Mouse (Mus musculus) liver, embryonic 15.5 days (tissue): Measurements from ENCODE around the gene Rtl3. TPM values are rescaled to one million over a fixed set of nuclear protein-coding genes. Genes with fewer than 3 reads are reported as not detected.

ENCODE experiments used
- ATAC-seq: fragments of 200-750 bp; cut with Nextera tagmentation; 2 replicates; pipeline ENCODE4 v1.8.0; 2017; ENCODE audit warnings: moderate number of reproducible peaks, mild to moderate bottlenecking, moderate library complexity; ENCODE audit not compliant: insufficient read depth
- H3K27ac ChIP-seq: fragments of 300-500 bp; sonication (generic); replicated peaks from 2 replicates; pipeline ENCODE4 v1.5.1; 2015; ENCODE audit warnings: mild to moderate bottlenecking, inconsistent platforms
- H3K27me3 ChIP-seq: fragments of 300-500 bp; sonication (generic); 2 replicates; pipeline ENCODE4 v1.6.1; 2015; ENCODE audit warnings: mild to moderate bottlenecking, inconsistent platforms
- H3K36me3 ChIP-seq: fragments of 300-500 bp; sonication (generic); replicated peaks from 2 replicates; pipeline ENCODE4 v1.6.1; 2015; ENCODE audit warnings: moderate library complexity, mild to moderate bottlenecking, inconsistent platforms
- H3K4me1 ChIP-seq: fragments of 300-500 bp; sonication (generic); replicated peaks from 2 replicates; pipeline ENCODE4 v1.6.1; 2015; ENCODE audit warnings: inconsistent platforms
- H3K4me2 ChIP-seq: fragments of 300-500 bp; sonication (generic); 2 replicates; pipeline ENCODE4 v1.6.1; 2015; ENCODE audit warnings: moderate library complexity, mild to moderate bottlenecking, inconsistent platforms
- H3K4me3 ChIP-seq: fragments of 300-500 bp; sonication (generic); replicated peaks from 2 replicates; pipeline ENCODE4 v1.5.1; 2015; ENCODE audit warnings: mild to moderate bottlenecking, inconsistent platforms
- H3K9ac ChIP-seq: fragments of 300-500 bp; sonication (generic); 2 replicates; pipeline ENCODE4 v1.6.1; 2015; ENCODE audit warnings: moderate library complexity, mild to moderate bottlenecking, inconsistent platforms
- H3K9me3 ChIP-seq: fragments of 300-500 bp; sonication (generic); replicated peaks from 2 replicates; pipeline ENCODE4 v1.6.1; 2016; ENCODE audit warnings: inconsistent platforms
- WGBS: fragments of 180-500 bp; shearing (Covaris S2); methylation state at CpG from one replicate; pipeline ENCODE4 v1.1.7; 2015; ENCODE audit warnings: mixed read lengths; ENCODE audit not compliant: insufficient replicate concordance; 5-methylcytosine and 5-hydroxymethylcytosine counted together
- polyA plus RNA-seq: library from polyadenylated mRNA; unstranded; fragments of >200 nt; fragmentation: Nextera tagmentation; extraction: Ambion mirVana; gene quantifications from 2 replicates; pipeline ENCODE4 v1.2.1, GENCODE M21; 2015

Rtl3 gene
- 4.2 and 5.1 TPM in 2 replicates for polyA plus RNA-seq

DNA sequence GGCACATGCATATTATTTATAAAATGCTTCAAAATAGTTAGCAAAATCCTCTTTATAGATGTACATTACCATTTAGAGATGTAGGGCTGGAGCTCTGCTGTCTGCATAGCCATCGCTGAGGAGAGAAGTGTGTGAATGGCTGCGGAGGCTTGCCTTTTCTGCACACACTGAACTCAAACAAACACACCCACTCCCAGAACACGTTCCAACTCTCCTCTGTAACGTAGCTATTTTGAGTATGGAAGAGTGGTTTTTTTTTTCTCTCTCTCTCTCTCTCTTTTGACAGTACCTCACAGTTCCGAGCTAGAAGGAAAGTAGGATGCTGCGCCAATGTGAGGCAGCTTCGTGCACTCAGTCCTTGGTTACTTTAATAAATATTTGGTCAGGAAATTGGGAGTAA, at the start of gene Rtl3:
Gene Rtl3 (minus strand): TSS at position 236 of the 400 bp plus-strand sequence.
- Histone ChIP-seq H3K36me3 (no peaks in the 10 kb centered on the region), H3K27me3 (no peaks in the 10 kb centered on the region), H3K27ac (no peak within 1 kb of the TSS), H3K9me3 (no peaks in the 10 kb centered on the region), H3K9ac (no peak within 1 kb of the TSS), H3K4me3 (no peak within 1 kb of the TSS), H3K4me2 (no peak within 1 kb of the TSS), H3K4me1 (no peaks in the 10 kb centered on the region)
- WGBS, result 54% methylated on average over 7 of the region's 7 CpGs
- ATAC-seq, result no peak

DNA sequence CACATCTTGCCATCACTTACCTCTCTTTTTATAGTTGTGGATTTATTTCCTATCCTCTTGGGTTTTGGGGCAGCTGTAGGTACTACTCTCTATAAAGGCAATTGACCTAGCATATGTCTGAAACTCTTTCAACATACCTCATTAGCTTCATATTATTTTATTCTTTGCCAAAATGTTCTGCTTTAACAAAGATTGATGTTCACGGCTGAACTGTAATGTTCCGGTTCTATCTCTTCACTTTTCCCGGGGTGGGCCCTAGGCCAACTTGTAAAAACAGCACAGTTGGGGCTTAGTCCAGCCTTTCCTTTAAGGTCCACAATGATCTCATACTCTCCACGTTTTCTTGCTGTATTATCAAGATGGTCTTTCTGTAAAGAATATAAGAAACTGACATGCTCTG, 31.9 kb upstream of the Rtl3 start:
- H3K9me3 ChIP-seq, result no peaks in the 10 kb centered on the region
- no peak overlapping the region for H3K27ac ChIP-seq
- no peaks in the 10 kb centered on the region for H3K36me3 ChIP-seq
- H3K27me3 ChIP-seq, result no peaks in the 10 kb centered on the region
- no peaks in the 10 kb centered on the region for H3K4me1 ChIP-seq
- no peak for ATAC-seq
- no peak overlapping the region for H3K4me2 ChIP-seq
- WGBS, result 42% methylated on average over 4 of the region's 4 CpGs
- H3K9ac ChIP-seq, result no peak overlapping the region
- H3K4me3 ChIP-seq, result no peak overlapping the region

DNA sequence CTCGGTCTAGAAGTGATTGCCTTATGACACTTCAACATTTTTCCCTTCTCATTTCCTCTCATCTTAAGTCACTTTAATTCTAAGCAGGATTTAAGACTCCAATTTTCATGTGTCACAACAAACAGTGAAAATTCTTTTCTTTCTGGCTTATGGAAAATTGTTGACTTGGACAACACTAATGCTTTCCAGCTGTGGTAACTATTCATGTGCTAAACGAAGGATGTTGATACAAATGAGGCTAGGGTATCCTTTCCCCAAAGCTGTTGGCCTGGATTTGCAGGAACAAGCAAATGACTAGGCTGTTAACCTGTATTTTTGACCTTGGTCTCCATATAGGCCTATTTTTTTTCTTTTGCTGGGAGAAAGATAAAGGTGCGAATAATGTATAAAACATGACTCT, 31.4 kb upstream of the Rtl3 start:
- no peaks in the 10 kb centered on the region for H3K36me3 ChIP-seq
- WGBS, result 27% methylated on average over 3 of the region's 3 CpGs
- no peak overlapping the region for H3K27ac ChIP-seq
- no peaks in the 10 kb centered on the region for H3K4me1 ChIP-seq
- ATAC-seq, result no peak
- H3K27me3 ChIP-seq, result no peaks in the 10 kb centered on the region
- H3K9ac ChIP-seq, result no peak overlapping the region
- no peak overlapping the region for H3K4me3 ChIP-seq
- no peak overlapping the region for H3K4me2 ChIP-seq
- H3K9me3 ChIP-seq, result no peaks in the 10 kb centered on the region

DNA sequence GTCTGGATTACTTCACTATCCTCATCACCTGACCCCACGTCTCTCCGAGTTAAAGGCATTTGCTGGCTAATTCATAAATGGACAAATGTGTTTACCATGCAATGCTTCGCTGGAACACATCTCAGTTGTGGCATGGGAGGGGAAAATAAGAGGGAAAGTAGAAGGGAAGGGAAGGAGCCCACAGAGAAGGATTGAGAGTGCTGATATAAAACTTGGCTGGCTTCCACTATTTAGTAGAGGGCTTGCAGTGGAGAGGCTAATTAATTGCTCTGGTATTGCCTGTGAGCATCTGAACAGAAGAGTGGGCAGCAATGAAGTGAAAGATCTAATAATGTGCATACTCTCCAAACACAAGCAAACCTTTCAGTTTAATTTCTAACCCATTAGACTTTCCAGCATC, 31.0 kb upstream of the Rtl3 start:
- Histone ChIP-seq H3K9ac (no peak overlapping the region), H3K27ac (no peak overlapping the region), H3K27me3 (no peaks in the 10 kb centered on the region), H3K36me3 (no peaks in the 10 kb centered on the region), H3K4me2 (no peak overlapping the region), H3K4me3 (no peak overlapping the region), H3K9me3 (no peaks in the 10 kb centered on the region), H3K4me1 (no peaks in the 10 kb centered on the region)
- no peak for ATAC-seq
- WGBS, result 47% methylated on average over 3 of the region's 3 CpGs

DNA sequence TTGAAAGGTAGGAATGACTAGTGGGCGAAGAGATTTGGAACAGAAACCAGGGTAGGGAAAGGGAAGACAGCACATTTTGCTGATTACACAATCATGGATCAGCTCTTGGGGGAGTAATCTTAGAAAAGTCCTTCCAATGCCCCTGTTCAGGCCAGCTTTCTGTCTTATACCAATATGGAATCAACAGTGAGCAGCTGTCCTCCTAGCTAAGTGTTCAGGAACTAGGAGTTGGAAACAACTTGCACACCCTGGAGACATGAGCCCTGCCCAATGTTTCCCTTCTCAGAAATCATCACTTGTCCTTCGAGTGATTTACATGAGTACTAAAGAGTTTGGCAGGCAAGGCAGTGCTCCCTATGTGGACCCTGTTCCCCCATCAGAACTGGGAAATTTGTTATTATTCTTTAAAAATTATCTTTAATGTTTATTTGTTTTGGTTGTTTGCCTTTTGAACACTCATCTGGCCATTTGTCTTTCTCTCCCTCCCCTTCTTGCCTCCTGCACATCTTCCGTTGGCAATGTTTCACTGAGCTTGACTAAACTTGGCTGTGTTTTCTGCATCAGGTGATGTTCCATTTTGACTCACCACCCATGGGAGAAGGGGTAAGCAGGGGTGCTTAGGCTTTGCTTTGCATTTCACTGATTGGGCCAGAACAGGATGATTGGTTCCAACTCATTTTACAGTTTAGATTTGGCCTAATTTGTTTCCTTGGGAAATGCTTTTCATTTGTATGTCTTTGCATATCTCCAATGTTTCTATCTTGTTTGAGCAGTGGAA, 13.3 kb upstream of the Rtl3 start:
- Histone ChIP-seq H3K4me3 (no peak overlapping the region), H3K27ac (no peak overlapping the region), H3K4me1 (no peaks in the 10 kb centered on the region), H3K9me3 (no peaks in the 10 kb centered on the region), H3K36me3 (no peaks in the 10 kb centered on the region), H3K9ac (no peak overlapping the region), H3K27me3 (no peaks in the 10 kb centered on the region), H3K4me2 (no peak overlapping the region)
- ATAC-seq, result no peak
- 46% methylated on average over 3 of the region's 3 CpGs for WGBS

DNA sequence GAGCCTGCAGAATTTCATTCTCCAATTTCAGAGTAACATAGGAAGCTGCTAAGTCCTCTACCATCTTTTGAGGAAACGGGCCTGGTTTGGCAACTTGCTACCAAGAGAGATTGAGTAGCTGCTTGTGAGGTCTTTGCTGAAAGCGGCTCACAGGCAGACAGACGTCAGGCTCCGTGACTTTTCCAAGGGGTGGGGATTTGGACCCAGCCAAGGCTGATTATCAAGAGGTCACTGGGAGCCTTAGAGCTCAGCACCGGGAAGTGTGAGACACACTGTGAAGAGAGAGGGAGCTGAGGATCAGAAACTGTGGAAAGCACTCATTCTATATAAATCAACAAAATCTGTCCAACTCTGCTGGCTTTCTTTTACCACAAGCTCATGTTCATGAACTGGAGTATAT, 853 bp downstream of the Rtl3 start:
- H3K9me3 ChIP-seq, result no peaks in the 10 kb centered on the region
- no peak overlapping the region for H3K4me2 ChIP-seq
- H3K9ac ChIP-seq, result no peak overlapping the region
- H3K27ac ChIP-seq, result no peak overlapping the region
- no peak for ATAC-seq
- no peaks in the 10 kb centered on the region for H3K4me1 ChIP-seq
- H3K4me3 ChIP-seq, result no peak overlapping the region
- no peaks in the 10 kb centered on the region for H3K36me3 ChIP-seq
- no peaks in the 10 kb centered on the region for H3K27me3 ChIP-seq
- 56% methylated on average over 5 of the region's 5 CpGs for WGBS

DNA sequence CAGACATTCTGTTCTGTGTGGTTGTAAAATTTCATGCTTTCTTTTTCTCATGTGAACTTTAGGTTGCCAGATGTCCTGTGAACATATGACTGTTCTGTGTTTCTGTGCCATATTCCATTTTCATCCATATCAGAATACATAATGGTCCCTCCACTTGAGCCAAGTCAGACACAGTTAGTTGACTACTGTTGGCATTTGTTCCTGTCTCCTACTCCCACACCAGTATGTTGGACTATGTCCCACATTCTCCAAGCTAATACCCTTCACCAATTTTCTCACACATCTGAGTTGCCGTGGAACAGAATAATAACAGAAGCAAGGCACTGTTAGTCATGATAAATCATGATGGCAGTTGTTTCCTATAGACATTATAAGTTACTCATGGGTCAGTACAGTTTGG, 9.9 kb downstream of the Rtl3 start:
- 65% methylated on average over 1 of the region's 1 CpGs for WGBS
- H3K27me3 ChIP-seq, result no peaks in the 10 kb centered on the region

DNA sequence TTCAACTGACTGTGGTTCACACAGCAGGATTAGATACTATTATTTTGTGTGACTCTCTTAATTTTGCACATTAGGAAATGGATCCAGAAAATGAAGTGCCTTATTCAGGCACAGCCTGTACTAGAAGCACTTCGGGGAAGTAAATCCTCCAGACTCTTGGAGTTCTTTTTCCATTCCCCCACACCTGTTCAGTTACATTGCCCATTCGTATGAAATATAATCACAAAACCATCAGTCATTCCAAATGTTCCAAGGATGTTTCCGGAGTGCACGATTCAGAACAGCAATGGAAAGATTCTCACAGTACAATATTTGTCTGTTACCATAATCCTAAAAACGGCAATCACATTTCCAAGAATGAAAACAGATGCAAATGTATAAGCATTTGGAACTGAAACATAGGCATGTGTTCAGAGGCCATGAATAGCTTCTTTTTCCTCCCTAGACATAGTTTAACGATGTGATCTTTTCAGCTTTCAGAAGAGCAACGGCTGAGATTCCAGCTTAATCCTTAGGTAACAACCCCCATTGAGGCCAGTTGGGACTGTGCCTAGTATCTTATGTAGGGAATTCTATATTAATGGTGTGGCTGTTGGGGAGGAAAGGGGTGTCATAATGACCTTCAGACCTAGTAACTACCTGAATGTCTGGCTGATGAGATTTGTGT, 30.8 kb downstream of the Rtl3 start:
- H3K4me3 ChIP-seq, result no peak overlapping the region
- H3K36me3 ChIP-seq, result no peaks in the 10 kb centered on the region
- H3K9ac ChIP-seq, result no peak overlapping the region
- H3K4me1 ChIP-seq, result no peaks in the 10 kb centered on the region
- H3K27ac ChIP-seq, result no peak overlapping the region
- no peaks in the 10 kb centered on the region for H3K9me3 ChIP-seq
- H3K4me2 ChIP-seq, result no peak overlapping the region
- 66% methylated on average over 7 of the region's 7 CpGs for WGBS
- no peak for ATAC-seq
- H3K27me3 ChIP-seq, result no peaks in the 10 kb centered on the region

More for the DNA sequence above, 9.9 kb downstream of the Rtl3 start:
- H3K9me3 ChIP-seq, result no peaks in the 10 kb centered on the region
- no peak overlapping the region for H3K4me3 ChIP-seq
- ATAC-seq, result no peak
- no peaks in the 10 kb centered on the region for H3K4me1 ChIP-seq
- no peak overlapping the region for H3K27ac ChIP-seq
- H3K4me2 ChIP-seq, result no peak overlapping the region
- H3K9ac ChIP-seq, result no peak overlapping the region
- H3K36me3 ChIP-seq, result no peaks in the 10 kb centered on the region

DNA sequence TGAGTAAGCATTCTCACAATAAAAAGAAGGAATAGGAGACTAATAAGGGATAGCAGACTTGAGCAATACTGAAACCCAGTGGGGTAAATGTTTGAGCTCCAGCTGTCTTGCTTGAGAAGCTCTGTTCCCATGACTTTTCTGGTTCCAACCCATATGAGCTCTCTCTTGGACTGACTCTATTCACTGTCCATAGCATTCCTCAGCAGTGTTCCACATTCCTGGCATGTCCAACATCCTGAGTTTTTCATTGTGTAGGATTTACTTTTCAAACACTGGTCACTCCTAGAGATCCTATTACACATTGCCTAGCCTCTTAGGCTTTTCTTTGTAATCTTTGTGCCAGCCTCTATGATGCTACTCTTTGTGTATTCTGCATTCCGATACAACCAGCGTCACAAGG, 36.1 kb downstream of the Rtl3 start:
- no peak overlapping the region for H3K4me3 ChIP-seq
- H3K27ac ChIP-seq, result no peak overlapping the region
- no peaks in the 10 kb centered on the region for H3K36me3 ChIP-seq
- H3K4me2 ChIP-seq, result no peak overlapping the region
- H3K4me1 ChIP-seq, result no peaks in the 10 kb centered on the region
- H3K9me3 ChIP-seq, result no peaks in the 10 kb centered on the region
- WGBS, result 66% methylated on average over 2 of the region's 2 CpGs
- ATAC-seq, result no peak
- H3K27me3 ChIP-seq, result no peaks in the 10 kb centered on the region
- no peak overlapping the region for H3K9ac ChIP-seq

DNA sequence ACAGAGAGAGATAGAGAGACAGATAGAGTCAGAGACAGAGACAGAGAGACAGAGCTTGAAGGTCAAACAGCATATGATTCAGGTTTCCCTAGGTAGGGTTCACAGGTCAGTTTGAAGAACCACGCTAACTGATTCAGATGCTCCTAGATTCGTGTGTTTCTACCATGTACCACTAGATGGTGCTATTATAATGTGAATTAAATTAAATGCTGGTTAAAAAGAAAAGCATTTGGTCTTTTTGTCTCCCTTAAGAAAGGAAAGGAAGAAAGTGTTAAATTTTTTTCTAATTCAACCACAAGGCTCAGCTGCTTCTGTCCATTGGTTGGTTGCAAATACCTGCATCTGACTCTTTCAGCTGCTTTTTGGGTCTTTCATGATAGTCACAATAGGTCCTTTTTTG, 45.8 kb downstream of the Rtl3 start:
- WGBS, result 2% methylated on average over 2 of the region's 2 CpGs
- Histone ChIP-seq H3K27me3 (no peaks in the 10 kb centered on the region), H3K9me3 (no peaks in the 10 kb centered on the region), H3K9ac (no peak overlapping the region), H3K4me3 (no peak overlapping the region), H3K4me1 (no peaks in the 10 kb centered on the region), H3K36me3 (no peaks in the 10 kb centered on the region), H3K27ac (no peak overlapping the region), H3K4me2 (no peak overlapping the region)
- no peak for ATAC-seq
